17 mouse cellular contexts compared by ENCODE assay signal in genomic region chr4:135155106-135155800, GRCm38 (mm10). TPM values are rescaled to one million over a fixed set of nuclear protein-coding genes. Genes with fewer than 3 reads are reported as not detected.
DNase-seq lines count a peak whose midpoint lies in the region; ATAC-seq and TF ChIP-seq lines count a peak whose summit lies in the region.
"Had no signal": no experiment of that assay in that cellular context is flagged by ENCODE, and none has a peak within 500 bp of the region (broad histone marks: within the 10 kb centered on the region; RNA-seq: fewer than 3 reads in every experiment).

No protein-coding gene starts in this region.

- no peak overlapping the region for H3K27ac ChIP-seq in liver, embryonic 13.5 days
- no peak overlapping the region for H3K27ac ChIP-seq in limb, embryonic 10.5 days
- H3K27ac ChIP-seq in left cerebral cortex, adult 2 months: no peak overlapping the region
- H3K27ac ChIP-seq: forebrain, embryonic 12.5 days; heart, embryonic 15.5 days; lung, embryonic 15.5 days; neural tube, embryonic 12.5 days had no signal

- ATAC-seq in liver, embryonic 13.5 days (ENCODE audit: low read depth): no peak
- ATAC-seq in inflammation-experienced regulatory T-cells, adult 6 months: no peak

- DNase-seq in liver, embryonic 13.5 days: no peak
- DNase-seq in liver: no peak
- DNase-seq in thymus, postnatal 4 days: peak; percentile 45
- no peak for DNase-seq in thymus, postnatal 10 days (ENCODE audit: low spot score in 2 of 2)
- DNase-seq in limb, embryonic 10.5 days (ENCODE audit: low spot score): peak; percentile 67
- DNase-seq in left cerebral cortex, adult 2 months (ENCODE audit: extremely low spot score in 1 of 2, low spot score in 2 of 2): no peak
- DNase-seq: adrenal gland, adult 2 months; cerebellum, adult 9-10 months; layer of hippocampus, adult 9-11 months; right cerebral cortex, adult 18-20 months had no signal

- H3K4me2 ChIP-seq in liver, embryonic 13.5 days: peak overlapping the region; percentile 71; the same call in 1 of the 2 replicates
- H3K4me2 ChIP-seq: forebrain, embryonic 12.5 days; heart, embryonic 15.5 days; lung, embryonic 15.5 days; neural tube, embryonic 12.5 days had no signal

- 27% methylated on average over 30 of the region's 31 CpGs for WGBS in liver, embryonic 13.5 days (ENCODE audit: insufficient replicate concordance)
- WGBS in limb, embryonic 10.5 days: 2% methylated on average over 31 of the region's 31 CpGs

- intact Hi-C loops in left cerebral cortex, adult 2 months (cut with DNase I): no loop called here

- H3K9ac ChIP-seq in liver, embryonic 13.5 days: no peak overlapping the region
- H3K9ac ChIP-seq: forebrain, embryonic 12.5 days; heart, embryonic 15.5 days; lung, embryonic 15.5 days; neural tube, embryonic 12.5 days had no signal

- TF ChIP-seq CTCF in left cerebral cortex, adult 2 months (IDR thresholded peaks at IDR 0.05): no peak

- H3K36me3 ChIP-seq in liver, embryonic 13.5 days: no peaks in the 10 kb centered on the region
- no peaks in the 10 kb centered on the region for H3K36me3 ChIP-seq in limb, embryonic 10.5 days
- H3K36me3 ChIP-seq: forebrain, embryonic 12.5 days; heart, embryonic 15.5 days; lung, embryonic 15.5 days; neural tube, embryonic 12.5 days had no signal

- no peaks in the 10 kb centered on the region for H3K9me3 ChIP-seq in liver, embryonic 13.5 days (replicated peaks)
- H3K9me3 ChIP-seq in limb, embryonic 10.5 days (replicated peaks): no peaks in the 10 kb centered on the region
- H3K9me3 ChIP-seq: forebrain, embryonic 12.5 days; heart, embryonic 15.5 days; lung, embryonic 15.5 days; neural tube, embryonic 12.5 days had no signal

- peaks cover 98% of the 10 kb centered on the region for H3K27me3 ChIP-seq in liver, embryonic 13.5 days
- peaks cover 100% of the 10 kb centered on the region for H3K27me3 ChIP-seq in limb, embryonic 10.5 days (ENCODE audit: low read depth, poor library complexity, severe bottlenecking)

- H3K4me1 ChIP-seq in liver, embryonic 13.5 days (replicated peaks): peaks cover 30% of the 10 kb centered on the region
- peaks cover 88% of the 10 kb centered on the region for H3K4me1 ChIP-seq in limb, embryonic 10.5 days

- H3K4me3 ChIP-seq in liver, embryonic 13.5 days (replicated peaks): no peak overlapping the region
- H3K4me3 ChIP-seq in limb, embryonic 10.5 days: 0 out of 2 replicates have a peak overlapping the region, but pooled peaks have one; percentile 12
- no peak overlapping the region for H3K4me3 ChIP-seq in left cerebral cortex, adult 2 months
- H3K4me3 ChIP-seq: forebrain, embryonic 12.5 days; heart, embryonic 15.5 days; lung, embryonic 15.5 days; neural tube, embryonic 12.5 days had no signal

RNA-seq across cellular contexts. Expression of gene Runx3, which starts 34.8 kb away (rescaled TPM):
- polyA plus RNA-seq in liver, embryonic 13.5 days (2015; fragmentation: Nextera tagmentation; extraction: Ambion mirVana): 0.79 and 0.83 TPM in 2 replicates
- polyA plus RNA-seq in limb, embryonic 10.5 days (2016; fragmentation: Nextera tagmentation; extraction: Ambion mirVana): 0.05 and 0.08 TPM in 2 replicates
- total RNA-seq in left cerebral cortex, adult 2 months (2021): under 1 TPM in 1 of 2 experiments, not detected in 1; 0.14 TPM
- polyA plus RNA-seq in inflammation-experienced regulatory T-cells, adult 6 months (2017; shearing (Covaris generic)): 10 to 100 TPM in 2 of 3 experiments, 1 to 10 TPM in 1; 9.2 to 26.5 (median 11.1) TPM
- total RNA-seq: left cerebral cortex, postnatal 36 days had no signal
- polyA plus RNA-seq: kidney, embryonic 16.5 days had no signal

Comparison
In these comparisons a context has a peak if more than half of its experiments do, and no peak if none do; other contexts are left out.
1. DNase-seq: peak in thymus, postnatal 4 days (single experiment) and limb, embryonic 10.5 days (single experiment); none in liver, embryonic 13.5 days (single experiment), liver (single experiment), thymus, postnatal 10 days (0 of 2) and left cerebral cortex, adult 2 months (0 of 2).